Mouse (Mus musculus) E14TG2a.4 (cell line): ENCODE measurements around the gene Lrp8.

Experiments
- CTCF ChIP-seq: conservative IDR thresholded peaks from 2 replicates; pipeline ENCODE4 v1.5.1; 2014; ENCODE audit warnings: low read length
- NANOG ChIP-seq: IDR thresholded peaks from 2 replicates; pipeline ENCODE4 v1.6.1; 2014; ENCODE audit warnings: borderline replicate concordance, low read length, mixed read lengths

DNA sequence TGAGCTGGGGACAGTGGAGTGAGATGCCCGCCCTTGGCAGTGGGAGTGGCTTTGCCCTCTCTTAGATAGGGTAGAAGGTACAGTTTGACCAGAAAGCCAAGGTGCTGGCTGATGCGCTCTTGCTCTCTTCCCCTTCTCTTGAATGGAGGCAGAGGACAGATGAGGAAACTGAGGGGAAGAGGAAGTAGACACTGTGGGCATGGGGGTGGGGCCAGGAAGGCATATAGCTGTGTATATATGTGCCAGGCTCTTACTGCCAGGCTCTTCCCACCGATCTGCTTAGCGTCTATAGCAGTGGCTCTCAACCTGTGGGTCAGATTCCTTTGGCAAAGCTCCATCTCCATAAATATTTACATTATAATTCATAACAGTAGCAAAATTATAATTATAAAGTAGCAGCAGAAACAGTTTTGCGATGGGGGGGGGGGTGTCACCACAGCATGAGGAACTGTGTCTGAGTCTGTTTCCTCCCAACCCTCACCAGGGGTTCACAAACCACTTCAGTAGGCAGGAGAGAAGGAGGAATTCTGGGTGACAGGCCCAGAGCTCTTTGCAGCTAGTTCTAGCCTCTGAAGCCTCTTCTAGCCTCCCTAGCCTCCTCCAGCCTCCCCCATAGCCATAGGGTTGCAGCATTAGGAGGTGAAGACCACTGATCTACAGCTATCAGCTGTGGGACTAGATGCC, 24.9 kb upstream of the Lrp8 start:
- TF ChIP-seq CTCF (no peak), NANOG (no peak)
